Mouse (Mus musculus): ENCODE data around the gene Card6. TPM values are rescaled to one million over a fixed set of nuclear protein-coding genes. Genes with fewer than 3 reads are reported as not detected.

Gene Card6
- polyA plus RNA-seq, 1 experiment from 2014 or later, result 1.9 TPM

GRCm38 (mm10) chr15:5144021-5144778 lies 35.9 kb upstream of the Card6 start:
- Histone ChIP-seq H3K27me3 (replicated peaks; ENCODE audit: control insufficient read depth, insufficient read depth, low read length) (no peaks in the 10 kb centered on the region), H3K36me3 (ENCODE audit: control insufficient read depth, insufficient read depth, low read length) (0 out of 2 replicates have a peak, but pooled peaks cover 4% of the 10 kb centered on the region), H3K4me1 (ENCODE audit: control insufficient read depth, insufficient read depth, low read length) (peaks cover 23% of the 10 kb centered on the region), H3K27ac (replicated peaks; ENCODE audit: low read depth, low read length) (peak overlapping the region; percentile 86), H3K9ac (ENCODE audit: low read depth, low read length) (peak overlapping the region; percentile 90), H3K4me2 (ENCODE audit: low read depth, low read length) (peak overlapping the region; percentile 69), H3K9me3 (ENCODE audit: control insufficient read depth, low read length) (no peaks in the 10 kb centered on the region), H3K4me3 (ENCODE audit: low read depth, low read length) (peak overlapping the region; percentile 90)
- peak; percentile 70 for DNase-seq (ENCODE audit: low spot score)
- ATAC-seq (ENCODE audit: low read depth), result peak; percentile 91
- WGBS, result 3% methylated on average over 24 of the region's 61 CpGs

- H3K36me3 ChIP-seq (ENCODE audit: control insufficient read depth, insufficient read depth, low read length), result 0 out of 2 replicates have a peak, but pooled peaks cover 4% of the 10 kb centered on the region
- no peaks in the 10 kb centered on the region for H3K9me3 ChIP-seq (ENCODE audit: control insufficient read depth, low read length)
- H3K27me3 ChIP-seq (replicated peaks; ENCODE audit: control insufficient read depth, insufficient read depth, low read length), result no peaks in the 10 kb centered on the region
- peaks cover 19% of the 10 kb centered on the region for H3K4me1 ChIP-seq (ENCODE audit: control insufficient read depth, insufficient read depth, low read length)
- peak within 1 kb of the TSS; percentile 90 for H3K9ac ChIP-seq (ENCODE audit: low read depth, low read length)
- under 1% methylated on average over 8 of the region's 80 CpGs for WGBS
- DNase-seq (ENCODE audit: low spot score) (peak; percentile 84), ATAC-seq (ENCODE audit: low read depth) (peak; percentile 94)
- peak within 1 kb of the TSS; percentile 90 for H3K4me3 ChIP-seq (ENCODE audit: low read depth, low read length)
- peak within 1 kb of the TSS; percentile 69 for H3K4me2 ChIP-seq (ENCODE audit: low read depth, low read length)
- H3K27ac ChIP-seq (replicated peaks; ENCODE audit: low read depth, low read length), result peak within 1 kb of the TSS; percentile 86
Measured at GRCm38 (mm10) chr15:5143361-5144020, 35.2 kb upstream of the Card6 start, which contains the start of gene Prkaa1. TSS of gene Prkaa1 (plus strand) at chr15:5143861.

GRCm38 (mm10) chr15:5142714-5143113 lies 34.4 kb upstream of the Card6 start:
- Histone ChIP-seq H3K9me3 (ENCODE audit: control insufficient read depth, low read length) (no peaks in the 10 kb centered on the region), H3K4me2 (ENCODE audit: low read depth, low read length) (peak overlapping the region; percentile 69), H3K27ac (replicated peaks; ENCODE audit: low read depth, low read length) (peak overlapping the region; percentile 86; the same call in 1 of the 2 replicates), H3K27me3 (replicated peaks; ENCODE audit: control insufficient read depth, insufficient read depth, low read length) (no peaks in the 10 kb centered on the region), H3K4me3 (ENCODE audit: low read depth, low read length) (peak overlapping the region; percentile 90), H3K36me3 (ENCODE audit: control insufficient read depth, insufficient read depth, low read length) (0 out of 2 replicates have a peak, but pooled peaks cover 4% of the 10 kb centered on the region), H3K4me1 (ENCODE audit: control insufficient read depth, insufficient read depth, low read length) (peaks cover 22% of the 10 kb centered on the region), H3K9ac (ENCODE audit: low read depth, low read length) (no peak overlapping the region)
- DNase-seq (ENCODE audit: low spot score) (no peak), ATAC-seq (ENCODE audit: low read depth) (no peak)
- whole genome bisulfite sequencing, result 69% methylated on average over 5 of the region's 5 CpGs

- Histone ChIP-seq H3K36me3 (ENCODE audit: control insufficient read depth, insufficient read depth, low read length) (0 out of 2 replicates have a peak, but pooled peaks cover 4% of the 10 kb centered on the region), H3K27me3 (replicated peaks; ENCODE audit: control insufficient read depth, insufficient read depth, low read length) (no peaks in the 10 kb centered on the region), H3K4me2 (ENCODE audit: low read depth, low read length) (no peak overlapping the region), H3K4me1 (ENCODE audit: control insufficient read depth, insufficient read depth, low read length) (peaks cover 23% of the 10 kb centered on the region), H3K4me3 (ENCODE audit: low read depth, low read length) (no peak overlapping the region), H3K27ac (replicated peaks; ENCODE audit: low read depth, low read length) (no peak overlapping the region), H3K9me3 (ENCODE audit: control insufficient read depth, low read length) (no peaks in the 10 kb centered on the region), H3K9ac (ENCODE audit: low read depth, low read length) (no peak overlapping the region)
- DNase-seq (ENCODE audit: low spot score), result no peak
- no peak for ATAC-seq (ENCODE audit: low read depth)
- 65% methylated on average over 5 of the region's 5 CpGs for WGBS
Measured at GRCm38 (mm10) chr15:5142047-5142446, 33.7 kb upstream of the Card6 start.

GRCm38 (mm10) chr15:5140357-5140756 lies 32.0 kb upstream of the Card6 start:
- no peaks in the 10 kb centered on the region for H3K9me3 ChIP-seq (ENCODE audit: control insufficient read depth, low read length)
- no peak overlapping the region for H3K4me3 ChIP-seq (ENCODE audit: low read depth, low read length)
- H3K36me3 ChIP-seq (ENCODE audit: control insufficient read depth, insufficient read depth, low read length), result no peaks in the 10 kb centered on the region
- DNase-seq (ENCODE audit: low spot score) (no peak), ATAC-seq (ENCODE audit: low read depth) (no peak)
- no peak overlapping the region for H3K4me2 ChIP-seq (ENCODE audit: low read depth, low read length)
- H3K27ac ChIP-seq (replicated peaks; ENCODE audit: low read depth, low read length), result no peak overlapping the region
- H3K9ac ChIP-seq (ENCODE audit: low read depth, low read length), result no peak overlapping the region
- H3K4me1 ChIP-seq (ENCODE audit: control insufficient read depth, insufficient read depth, low read length), result peaks cover 20% of the 10 kb centered on the region
- no peaks in the 10 kb centered on the region for H3K27me3 ChIP-seq (replicated peaks; ENCODE audit: control insufficient read depth, insufficient read depth, low read length)

GRCm38 (mm10) chr15:5139863-5140262 lies 31.5 kb upstream of the Card6 start:
- DNase-seq (ENCODE audit: low spot score), result no peak
- H3K36me3 ChIP-seq (ENCODE audit: control insufficient read depth, insufficient read depth, low read length), result no peaks in the 10 kb centered on the region
- no peaks in the 10 kb centered on the region for H3K27me3 ChIP-seq (replicated peaks; ENCODE audit: control insufficient read depth, insufficient read depth, low read length)
- no peak overlapping the region for H3K4me2 ChIP-seq (ENCODE audit: low read depth, low read length)
- no peak overlapping the region for H3K4me3 ChIP-seq (ENCODE audit: low read depth, low read length)
- no peak overlapping the region for H3K9ac ChIP-seq (ENCODE audit: low read depth, low read length)
- 86% methylated on average over 7 of the region's 7 CpGs for WGBS
- no peaks in the 10 kb centered on the region for H3K9me3 ChIP-seq (ENCODE audit: control insufficient read depth, low read length)
- H3K4me1 ChIP-seq (ENCODE audit: control insufficient read depth, insufficient read depth, low read length), result peaks cover 16% of the 10 kb centered on the region
- no peak overlapping the region for H3K27ac ChIP-seq (replicated peaks; ENCODE audit: low read depth, low read length)
- no peak for ATAC-seq (ENCODE audit: low read depth)

- 85% methylated on average over 2 of the region's 2 CpGs for WGBS
- no peak overlapping the region for H3K4me3 ChIP-seq (ENCODE audit: low read depth, low read length)
- H3K4me1 ChIP-seq (ENCODE audit: control insufficient read depth, insufficient read depth, low read length), result peaks cover 11% of the 10 kb centered on the region
- H3K4me2 ChIP-seq (ENCODE audit: low read depth, low read length), result no peak overlapping the region
- no peak overlapping the region for H3K27ac ChIP-seq (replicated peaks; ENCODE audit: low read depth, low read length)
- no peak overlapping the region for H3K9ac ChIP-seq (ENCODE audit: low read depth, low read length)
- H3K36me3 ChIP-seq (ENCODE audit: control insufficient read depth, insufficient read depth, low read length), result no peaks in the 10 kb centered on the region
- no peaks in the 10 kb centered on the region for H3K9me3 ChIP-seq (ENCODE audit: control insufficient read depth, low read length)
- DNase-seq (ENCODE audit: low spot score), result no peak
- no peak for ATAC-seq (ENCODE audit: low read depth)
- H3K27me3 ChIP-seq (replicated peaks; ENCODE audit: control insufficient read depth, insufficient read depth, low read length), result no peaks in the 10 kb centered on the region
Measured at GRCm38 (mm10) chr15:5139366-5139765, 31.0 kb upstream of the Card6 start.

- Histone ChIP-seq H3K27me3 (replicated peaks; ENCODE audit: control insufficient read depth, insufficient read depth, low read length) (no peaks in the 10 kb centered on the region), H3K4me2 (ENCODE audit: low read depth, low read length) (no peak overlapping the region), H3K36me3 (ENCODE audit: control insufficient read depth, insufficient read depth, low read length) (no peaks in the 10 kb centered on the region), H3K9me3 (ENCODE audit: control insufficient read depth, low read length) (no peaks in the 10 kb centered on the region), H3K9ac (ENCODE audit: low read depth, low read length) (no peak overlapping the region), H3K4me3 (ENCODE audit: low read depth, low read length) (no peak overlapping the region), H3K27ac (replicated peaks; ENCODE audit: low read depth, low read length) (peak overlapping the region; percentile 34), H3K4me1 (ENCODE audit: control insufficient read depth, insufficient read depth, low read length) (peaks cover 11% of the 10 kb centered on the region)
- DNase-seq (ENCODE audit: low spot score) (peak; percentile 85), ATAC-seq (ENCODE audit: low read depth) (peak; percentile 77; the same call in 1 of the 2 replicates)
- WGBS, result 52% methylated on average over 9 of the region's 9 CpGs
Measured at GRCm38 (mm10) chr15:5138021-5138856, 29.9 kb upstream of the Card6 start.

All from embryonic facial prominence, embryonic 14.5 days (tissue).